Mouse (Mus musculus) heart, postnatal 14 days (tissue): Measurements from ENCODE around the gene Epha1. TPM values are rescaled to one million over a fixed set of nuclear protein-coding genes. Genes with fewer than 3 reads are reported as not detected.

Source experiments
- DNase-seq, 2 experiments: peaks; one replicate each; pipeline ENCODE4 v3.0.0; 2021 to 2022
- intact Hi-C: fragments of 180-260 bp; cut with DNase I; formaldehyde crosslinking; loops from one replicate; pipeline ENCODE4 v1.15.1; 2025
- total RNA-seq, 2 experiments: library from RNA; stranded (reverse); gene quantifications; 2 replicates each; pipeline ENCODE4 v1.2.3; 2021

The Epha1 gene
- total RNA-seq, 2 experiments from 2014 or later: 0.51 to 0.67 TPM

DNA sequence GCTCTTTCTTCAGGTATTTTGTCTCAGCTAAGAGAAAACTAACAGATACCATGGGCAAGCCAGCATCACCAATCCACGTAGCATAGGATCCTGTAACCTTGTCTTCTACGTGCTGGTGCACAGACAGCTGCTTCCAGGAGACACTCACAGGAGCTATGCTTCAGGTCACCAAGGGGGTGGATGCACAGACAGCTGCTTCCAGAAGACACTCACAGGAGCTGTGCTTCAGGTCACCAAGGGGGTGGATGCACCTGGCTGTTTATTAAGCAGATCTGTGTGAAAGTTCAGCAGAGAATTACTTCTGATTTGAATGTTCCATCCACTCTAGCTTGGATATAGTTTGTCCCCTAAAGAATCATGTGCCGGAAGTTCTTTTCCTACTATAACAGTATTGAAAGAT, 42.1 kb downstream of the Epha1 start:
- intact Hi-C loops: loop anchor here (10.0 kb wide), 1 partner anchor 54 kb away; no protein-coding TSS in a partner anchor
- no peak for DNase-seq

DNA sequence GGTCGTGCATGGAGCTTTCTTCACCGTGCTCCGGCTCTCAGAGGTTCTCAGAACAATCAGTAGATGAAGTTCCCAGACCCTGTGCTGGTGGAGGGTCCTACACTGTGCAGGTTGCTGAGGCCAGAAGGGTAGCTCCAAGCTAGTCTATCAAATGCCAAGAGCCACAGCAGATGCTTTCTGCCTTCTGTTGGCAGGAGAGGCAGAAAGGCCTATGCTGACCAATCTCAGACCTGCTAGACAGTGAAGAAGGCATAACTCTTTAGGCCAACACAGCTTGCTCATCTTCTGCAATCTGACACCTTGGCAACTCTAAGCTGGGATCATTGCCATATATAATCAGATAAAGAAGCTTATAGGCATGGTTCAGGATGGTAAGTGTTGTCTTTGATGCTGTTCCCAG, 42.9 kb downstream of the Epha1 start:
- no peak for DNase-seq
- intact Hi-C loops: loop anchor here (10.0 kb wide), 1 partner anchor 55 kb away; no protein-coding TSS in a partner anchor

DNA sequence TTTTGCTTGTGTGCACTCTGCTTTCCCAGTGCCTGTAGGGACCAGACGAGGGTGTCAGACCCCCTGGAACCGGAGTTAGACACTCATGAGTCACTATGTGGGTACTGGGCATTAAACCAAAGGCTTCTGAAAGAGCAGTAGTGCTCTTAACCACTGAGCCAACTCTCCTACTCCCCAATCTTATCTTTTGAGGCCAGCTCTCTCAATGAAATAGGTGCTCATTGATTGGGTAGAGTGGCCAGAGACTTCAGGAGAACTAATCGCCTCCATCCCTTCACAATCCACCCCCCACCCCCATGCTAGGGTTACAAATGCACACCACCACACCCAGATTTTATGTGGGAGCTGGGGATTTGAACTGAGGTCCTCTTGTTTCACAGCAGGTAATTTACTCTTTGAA, 44.3 kb downstream of the Epha1 start:
- DNase-seq: no peak
- intact Hi-C loops: loop anchor here (10.0 kb wide), 1 partner anchor 564 kb away; no protein-coding TSS in a partner anchor

DNA sequence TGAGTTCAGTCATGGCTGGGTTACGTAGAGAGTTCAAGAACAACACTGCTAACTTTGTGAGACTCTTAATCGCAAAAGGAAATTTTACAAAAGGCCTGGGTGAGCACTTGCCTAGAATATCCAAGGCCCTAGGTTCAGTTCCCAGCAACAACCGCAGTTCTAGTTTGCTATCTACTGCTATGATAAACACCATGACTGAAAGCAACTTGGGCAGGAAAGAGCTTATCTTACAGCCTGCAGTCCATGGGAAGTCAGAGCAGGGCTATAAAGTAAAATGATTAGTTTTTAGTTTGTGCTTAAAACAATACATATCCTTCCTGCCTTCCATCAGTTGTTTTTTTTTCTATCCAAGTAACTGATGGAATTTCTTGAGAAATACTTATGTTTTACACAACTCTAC, 46.6 kb downstream of the Epha1 start:
- intact Hi-C loops: loop anchor here (10.0 kb wide), 1 partner anchor 562 kb away; no protein-coding TSS in a partner anchor
- no peak for DNase-seq

DNA sequence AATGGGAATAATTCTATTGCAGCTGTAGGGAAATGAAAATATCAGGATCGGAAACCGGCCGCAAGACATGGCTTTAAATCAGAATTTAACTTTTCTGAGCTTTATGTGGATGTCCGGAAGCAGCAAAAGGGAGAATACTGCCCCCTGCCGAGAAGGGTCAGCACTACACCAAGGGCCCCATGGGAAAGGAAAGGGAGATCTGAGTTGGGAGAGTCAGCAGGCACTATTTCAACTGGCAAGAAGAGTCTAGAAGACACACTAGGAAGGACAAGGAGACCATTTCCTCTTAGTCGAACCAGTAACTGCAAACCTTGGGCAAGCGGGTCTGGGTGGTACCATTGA, 47.8 kb downstream of the Epha1 start:
- intact Hi-C loops: loop anchor here (1.0 to 10.0 kb wide), 2 partner anchors 98 to 560 kb away; no protein-coding TSS in a partner anchor
- DNase-seq: peak; percentile 80 to 89

DNA sequence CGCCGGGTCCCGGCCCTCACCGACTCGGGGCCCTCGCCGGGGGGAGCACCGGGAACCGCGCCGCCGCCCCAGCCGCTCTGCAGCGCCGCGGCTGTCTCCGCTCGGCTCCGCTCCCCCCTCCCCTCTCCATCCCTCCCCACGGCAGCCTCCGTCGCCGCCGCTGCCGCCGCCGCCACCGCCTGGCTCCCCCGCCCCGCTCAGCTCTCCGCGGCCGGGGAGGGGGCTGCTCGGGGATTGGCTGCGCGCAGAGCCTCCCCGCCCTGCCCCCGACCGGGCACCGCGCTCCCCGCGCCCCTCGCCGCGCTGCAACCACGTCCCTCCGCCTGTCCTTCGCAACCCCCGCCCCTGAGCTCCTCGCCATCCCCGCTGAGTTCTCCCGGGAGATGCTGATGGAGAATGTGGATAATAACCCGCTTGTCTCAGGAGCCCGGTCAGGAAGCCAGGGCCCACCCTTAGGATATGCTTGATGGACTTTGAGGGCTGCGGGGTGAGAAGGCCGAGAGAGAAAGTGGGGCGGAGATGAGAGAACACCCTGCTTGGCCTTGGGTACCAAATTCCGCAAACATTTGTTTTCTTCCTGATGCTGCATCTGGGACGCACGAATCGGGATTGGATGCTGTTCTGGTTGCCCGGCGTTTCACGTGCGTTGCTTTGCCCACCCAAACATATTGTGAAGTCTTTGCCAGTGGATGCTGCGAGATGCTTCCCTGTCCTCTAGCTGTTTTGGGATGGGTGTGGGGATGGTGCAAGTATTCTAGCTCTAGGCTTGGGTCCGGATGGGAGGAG, 48.4 kb downstream of the Epha1 start, which contains the start of gene Fam131b:
Gene Fam131b, minus strand, starts transcription at position 162 of the 786 bp plus-strand sequence.
- peak; percentile 45 to 68 for DNase-seq
- intact Hi-C loops: loop anchor here (1.0 to 10.0 kb wide), 2 partner anchors 97 to 560 kb away; no protein-coding TSS in a partner anchor

DNA sequence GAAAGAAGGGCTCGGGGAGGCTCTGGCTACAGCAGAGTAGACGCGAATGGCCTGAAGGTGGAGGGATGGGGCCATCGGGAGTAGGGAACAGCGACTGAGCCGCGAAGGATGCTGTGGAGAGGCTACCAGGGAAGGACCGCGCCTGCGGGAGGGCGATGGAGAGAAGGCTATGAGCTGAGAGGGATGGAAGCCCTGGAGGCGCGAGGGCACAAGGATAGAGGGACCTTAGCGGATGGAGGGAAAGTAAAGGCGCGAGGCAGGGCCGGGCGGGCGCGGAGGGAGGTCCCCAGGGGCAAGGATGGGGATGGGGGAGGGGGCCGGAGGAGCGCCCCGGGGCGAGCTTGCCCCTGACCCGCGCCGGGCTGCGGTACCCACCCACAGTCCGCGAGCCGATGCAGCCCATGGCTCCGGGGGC, 49.0 kb downstream of the Epha1 start:
- peak in 1 of 2 experiments; percentile 24 for DNase-seq
- intact Hi-C loops: loop anchor here (10.0 kb wide), 1 partner anchor 559 kb away; no protein-coding TSS in a partner anchor

DNA sequence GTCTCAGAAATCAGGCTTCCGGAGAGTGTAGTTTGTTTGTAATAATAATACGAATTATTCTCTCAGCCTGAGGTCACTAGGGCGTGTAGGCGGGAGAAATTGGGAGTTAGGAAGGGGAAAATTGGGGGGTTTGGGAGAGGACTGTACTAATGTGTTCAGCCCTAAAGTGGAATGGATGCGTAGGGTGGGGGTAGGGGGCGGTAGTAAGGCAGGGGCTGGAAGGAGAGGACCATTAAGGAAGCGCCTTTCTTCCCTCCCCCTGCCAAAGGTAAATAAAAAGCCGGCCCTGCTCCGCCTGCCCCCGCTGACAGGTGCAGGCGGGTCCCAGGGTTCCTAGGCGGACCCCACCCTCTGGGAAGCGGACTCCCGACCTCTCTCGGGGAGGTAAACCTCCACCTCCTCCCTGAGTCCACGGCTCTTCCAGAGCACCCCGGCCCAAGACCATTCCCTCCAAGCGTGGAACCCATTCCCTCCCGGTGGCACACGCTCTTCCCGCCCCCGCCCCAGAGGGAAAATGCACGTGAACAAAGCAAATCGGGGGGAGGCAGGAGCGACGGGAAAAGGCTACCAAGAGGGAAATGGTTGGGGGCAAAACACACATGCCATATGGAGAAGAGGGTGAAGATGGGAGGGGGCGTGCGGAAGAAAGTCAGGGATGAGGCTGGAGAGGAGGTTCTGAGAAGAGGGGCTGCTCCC, 49.5 kb downstream of the Epha1 start:
- DNase-seq: no peak
- intact Hi-C loops: loop anchor here (10.0 kb wide), 1 partner anchor 559 kb away; no protein-coding TSS in a partner anchor

DNA sequence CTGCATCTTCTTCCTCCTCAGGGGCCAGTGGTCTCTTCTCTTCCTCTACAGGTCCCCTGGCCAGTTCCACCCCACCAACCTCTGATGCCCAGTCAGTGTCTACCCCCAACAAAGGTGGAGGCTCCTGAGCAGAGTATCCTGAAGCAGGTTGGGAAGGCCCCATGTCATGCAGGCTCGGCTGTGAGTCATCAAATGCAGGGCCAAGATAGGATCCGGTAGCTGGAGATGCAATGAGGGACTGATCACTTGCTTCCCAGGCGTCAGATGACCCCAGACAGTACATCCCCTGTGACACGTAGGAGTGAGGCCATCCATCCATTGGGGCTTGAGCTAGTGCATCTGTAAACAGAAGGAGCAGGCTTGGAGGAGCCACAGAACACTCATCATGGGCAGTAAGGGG, 54.8 kb downstream of the Epha1 start:
- intact Hi-C loops: no loop called here
- DNase-seq: no peak

DNA sequence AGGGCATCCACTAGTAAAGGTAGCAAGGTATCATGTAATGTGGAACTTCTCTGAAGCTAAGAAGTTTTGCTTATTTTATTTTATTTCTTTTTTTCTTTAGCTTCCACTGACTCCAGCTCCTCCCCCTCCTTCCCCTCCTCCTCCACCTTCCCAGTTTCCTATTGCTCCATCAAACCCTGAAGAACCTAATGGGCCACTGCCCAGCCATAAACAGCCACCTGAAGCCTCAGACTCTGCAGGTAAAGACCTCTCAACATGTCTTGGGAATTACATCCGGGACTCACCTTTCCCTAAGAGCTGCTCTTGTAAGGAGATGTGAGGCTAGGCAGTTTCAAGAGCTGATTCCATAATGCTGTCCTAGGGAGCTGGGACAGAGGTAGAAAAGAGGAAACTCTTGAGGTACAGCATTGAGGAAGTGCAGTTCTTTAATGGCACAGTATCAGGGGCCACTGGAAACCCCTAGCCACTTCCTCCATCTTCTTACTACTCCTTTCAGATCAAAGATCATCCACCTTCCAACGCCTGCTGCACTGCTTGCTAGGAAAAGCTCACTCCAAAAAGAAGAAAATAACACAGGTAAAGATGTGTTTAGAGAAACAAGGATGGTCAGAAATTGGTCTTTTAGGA, 62.5 kb downstream of the Epha1 start:
- DNase-seq: no peak
- intact Hi-C loops: no loop called here

DNA sequence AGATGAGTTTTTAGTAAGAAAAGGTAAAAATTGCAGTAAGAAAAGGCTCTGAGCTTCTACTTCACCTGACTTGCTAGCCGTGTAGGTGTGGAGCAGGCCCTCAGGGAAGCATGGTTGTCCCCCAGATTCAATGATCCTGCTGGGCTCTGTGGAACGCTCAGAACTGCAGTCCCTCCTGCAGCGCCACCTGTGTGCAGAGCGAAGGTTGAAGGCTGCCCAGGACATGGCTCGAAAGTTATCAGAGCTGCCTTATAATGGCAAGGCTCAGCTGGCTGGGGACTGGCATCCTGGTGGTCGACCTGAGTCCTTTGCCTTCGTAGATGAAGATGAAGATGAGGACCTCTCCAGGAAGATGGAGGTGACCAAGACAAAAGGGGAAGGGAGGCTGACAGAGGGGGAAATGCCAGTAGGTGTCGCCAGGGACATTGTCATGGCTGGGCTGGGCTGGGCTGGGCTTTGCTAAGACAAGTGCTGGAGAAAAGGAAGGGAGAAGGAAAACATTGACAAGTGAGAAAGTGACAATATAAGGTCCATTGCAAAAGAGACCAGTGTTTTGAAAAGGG, 63.2 kb downstream of the Epha1 start:
- intact Hi-C loops: no loop called here
- no peak for DNase-seq

Other genes with a start within 250 kb of the Epha1 start
- not detected for gene Tas2r139, start 232.3 kb downstream of the Epha1 start, total RNA-seq
- not detected for gene Tas2r144, start 157.9 kb downstream of the Epha1 start, total RNA-seq
- 10 to 100 TPM; 47.1 to 50.2 TPM for gene Gstk1, start 127.3 kb downstream of the Epha1 start, total RNA-seq
- not detected for gene Tmem139, start 111.3 kb downstream of the Epha1 start, total RNA-seq
- gene Casp2, start 108.3 kb downstream of the Epha1 start, total RNA-seq: 10 to 100 TPM; 16.5 to 17.4 TPM
- 1 to 10 TPM; 1.4 to 3.7 TPM for gene Clcn1, start 86.6 kb downstream of the Epha1 start, total RNA-seq
- gene Fam131b, start 48.6 kb downstream of the Epha1 start, total RNA-seq: 1 to 10 TPM; 1.1 to 1.2 TPM
- 10 to 100 TPM; 78.9 to 88.6 TPM for gene Zyx, start 23.6 kb downstream of the Epha1 start, total RNA-seq
- not detected for gene Tas2r143, start 27.0 kb upstream of the Epha1 start, total RNA-seq
- gene Tas2r135, start 32.2 kb upstream of the Epha1 start, total RNA-seq: under 1 TPM in 1 of 2 experiments, not detected in 1; 0.39 TPM
- gene Tas2r126, start 61.3 kb upstream of the Epha1 start, total RNA-seq: not detected
- gene Olfr458, start 91.9 kb upstream of the Epha1 start, total RNA-seq: not detected
- gene Olfr457, start 103.1 kb upstream of the Epha1 start, total RNA-seq: not detected
- gene Olfr456, start 113.9 kb upstream of the Epha1 start, total RNA-seq: not detected
- gene Olfr455, start 174.3 kb upstream of the Epha1 start, total RNA-seq: not detected
- gene Tcaf3, start 224.4 kb upstream of the Epha1 start, total RNA-seq: not detected